Mouse (Mus musculus): ENCODE data around the gene Msantd2. TPM values are rescaled to one million over a fixed set of nuclear protein-coding genes. Genes with fewer than 3 reads are reported as not detected.

Gene Msantd2
- 30.0 to 35.1 TPM (median 32.6 TPM) in 4 replicates for total RNA-seq (2023; ENCODE audit: inconsistent age)

GRCm38 (mm10) chr9:37488611-37489396, at the start of gene Msantd2:
TSS of gene Msantd2 (plus strand) at chr9:37489319.

GRCm38 (mm10) chr9:37527396-37528224, 38.5 kb downstream of the Msantd2 start, which contains the start of gene Esam:
TSS of gene Esam (plus strand) at chr9:37528078.

GRCm38 (mm10) chr9:37539170-37540025, 50.3 kb downstream of the Msantd2 start, which contains the start of gene Vsig2:
TSS of gene Vsig2 (plus strand) at chr9:37539255.

GRCm38 (mm10) chr9:37552536-37553293, 63.6 kb downstream of the Msantd2 start, which contains the start of gene Nrgn:
TSS of gene Nrgn (minus strand) at chr9:37552904.

GRCm38 (mm10) chr9:37554838-37555748, 66.0 kb downstream of the Msantd2 start, which contains the start of gene Siae:
TSS of gene Siae (plus strand) at chr9:37555698.

Other genes with a start within 250 kb of the Msantd2 start
- gene Slc37a2, start 233.6 kb upstream of the Msantd2 start, total RNA-seq (2023; ENCODE audit: inconsistent age) = 26.0 to 32.6 TPM (median 28.2 TPM) in 4 replicates
- gene Ccdc15, start 140.9 kb upstream of the Msantd2 start, total RNA-seq (2023; ENCODE audit: inconsistent age) = 12.4 to 14.8 TPM (median 13.6 TPM) in 4 replicates
- not detected in 4 replicates for gene Hepacam, start 122.0 kb upstream of the Msantd2 start, total RNA-seq (2023; ENCODE audit: inconsistent age)
- gene Robo4, start 87.4 kb upstream of the Msantd2 start, total RNA-seq (2023; ENCODE audit: inconsistent age) = not detected in 4 replicates
- gene Robo3, start 56.1 kb upstream of the Msantd2 start, total RNA-seq (2023; ENCODE audit: inconsistent age) = not detected in 4 replicates
- gene Esam, start 38.8 kb downstream of the Msantd2 start, total RNA-seq (2023; ENCODE audit: inconsistent age) = 0.48 to 0.80 TPM (median 0.72 TPM) in 3 of 4 replicates, not detected in the other
- gene Vsig2, start 49.9 kb downstream of the Msantd2 start, total RNA-seq (2023; ENCODE audit: inconsistent age) = not detected in 4 replicates
- 3.5 to 5.1 TPM (median 4.3 TPM) in 4 replicates for gene Nrgn, start 63.6 kb downstream of the Msantd2 start, total RNA-seq (2023; ENCODE audit: inconsistent age)
- gene Siae, start 66.4 kb downstream of the Msantd2 start, total RNA-seq (2023; ENCODE audit: inconsistent age) = 9.0 to 11.4 TPM (median 9.7 TPM) in 4 replicates
- 1.3 to 3.0 TPM in 2 of 4 replicates, not detected in the others for gene Spa17, start 124.4 kb downstream of the Msantd2 start, total RNA-seq (2023; ENCODE audit: inconsistent age)
- 55.3 to 60.2 TPM (median 58.4 TPM) in 4 replicates for gene Tbrg1, start 168.0 kb downstream of the Msantd2 start, total RNA-seq (2023; ENCODE audit: inconsistent age)
- not detected in 4 replicates for gene Panx3, start 179.9 kb downstream of the Msantd2 start, total RNA-seq (2023; ENCODE audit: inconsistent age)
- not detected in 4 replicates for gene Olfr160, start 226.9 kb downstream of the Msantd2 start, total RNA-seq (2023; ENCODE audit: inconsistent age)

All from B cell, adult (primary cell).